Mouse (Mus musculus): Measurements from ENCODE around the gene St6gal1.

The St6gal1 gene

GRCm38 (mm10) chr16:23223871-23224469, 570 bp upstream of the St6gal1 start:
- DNase-seq (ENCODE audit: low spot score in 2 of 2), result no peak

- peak; percentile 31 to 57 for DNase-seq (ENCODE audit: low spot score in 2 of 2)
Measured at GRCm38 (mm10) chr16:23225069-23225721, 655 bp downstream of the St6gal1 start.

DNA sequence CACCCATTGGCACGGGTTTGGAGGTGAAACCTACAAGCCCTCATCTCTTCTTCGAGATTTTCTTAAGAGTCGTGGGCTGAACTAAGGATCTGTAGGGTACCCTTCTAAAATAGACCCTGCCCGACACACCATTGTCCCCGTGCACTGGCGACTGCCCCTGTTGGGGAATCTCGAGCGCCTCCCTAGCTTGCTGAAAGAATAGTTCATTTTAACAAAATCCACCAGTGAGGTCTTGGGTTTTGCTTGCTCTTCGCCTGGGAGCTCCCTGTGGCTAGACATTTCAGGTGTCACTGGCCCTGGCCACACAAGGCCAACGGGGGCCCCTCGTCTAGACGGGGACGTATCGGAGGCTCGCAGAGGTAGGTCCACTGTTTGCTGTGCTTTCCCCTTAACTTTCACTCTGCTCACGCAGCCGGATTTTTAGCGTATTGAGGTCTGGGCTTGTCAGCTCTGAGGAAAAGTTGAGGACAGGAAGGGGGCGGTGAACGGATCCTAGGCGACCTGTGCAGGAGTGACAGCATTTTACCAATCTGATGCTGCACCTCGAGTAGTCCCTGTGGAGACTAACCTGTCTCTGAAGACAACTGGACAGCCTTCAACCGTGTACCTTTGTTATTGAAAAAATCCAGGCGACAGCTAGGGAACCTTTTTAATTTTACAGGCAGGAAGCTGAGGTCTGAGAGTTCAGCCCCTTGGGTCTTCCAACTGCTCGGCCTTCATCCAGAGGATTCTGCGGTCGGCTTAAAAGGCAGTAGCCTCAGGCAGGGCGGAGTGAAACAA, 1.5 kb downstream of the St6gal1 start:
- peak; percentile 32 to 43 for DNase-seq (ENCODE audit: low spot score in 2 of 2)

- peak in 1 of 2 experiments; percentile 25 for DNase-seq (ENCODE audit: low spot score in 2 of 2)
Measured at GRCm38 (mm10) chr16:23226601-23227351, 2.2 kb downstream of the St6gal1 start.

DNA sequence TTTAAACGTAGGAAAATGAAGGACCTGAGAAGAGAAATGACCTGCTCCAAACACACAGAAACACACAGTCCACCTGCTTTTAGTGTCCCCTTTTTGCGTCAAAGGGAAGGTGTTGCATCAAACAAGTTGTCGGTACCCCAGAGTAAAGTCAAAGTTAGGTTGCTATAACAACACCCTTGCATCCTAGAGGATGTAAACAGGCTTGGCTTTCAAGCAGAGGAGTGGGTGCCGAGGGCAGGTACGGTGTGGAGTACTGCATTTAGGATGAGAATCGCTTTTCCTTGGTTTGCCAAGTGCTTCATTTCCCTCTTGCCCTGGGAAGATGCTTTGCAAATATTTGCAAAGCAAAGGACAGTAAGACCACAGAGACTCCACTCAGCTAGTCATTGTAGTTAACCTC, 3.3 kb downstream of the St6gal1 start:
- no peak for DNase-seq (ENCODE audit: low spot score in 2 of 2)

- no peak for DNase-seq (ENCODE audit: low spot score in 2 of 2)
Measured at GRCm38 (mm10) chr16:23228486-23228885, 3.9 kb downstream of the St6gal1 start.

GRCm38 (mm10) chr16:23229945-23230344, 5.4 kb downstream of the St6gal1 start:
- DNase-seq (ENCODE audit: low spot score in 2 of 2), result no peak

GRCm38 (mm10) chr16:23231168-23231567, 6.6 kb downstream of the St6gal1 start:
- no peak for DNase-seq (ENCODE audit: low spot score in 2 of 2)

- DNase-seq (ENCODE audit: low spot score in 2 of 2), result no peak
Measured at GRCm38 (mm10) chr16:23232691-23233090, 8.2 kb downstream of the St6gal1 start.

- DNase-seq (ENCODE audit: low spot score in 2 of 2), result peak in 1 of 2 experiments; percentile 47
Measured at GRCm38 (mm10) chr16:23233496-23233895, 9.0 kb downstream of the St6gal1 start.

- DNase-seq (ENCODE audit: low spot score in 2 of 2), result no peak
Measured at GRCm38 (mm10) chr16:23234557-23234956, 10.0 kb downstream of the St6gal1 start.

DNA sequence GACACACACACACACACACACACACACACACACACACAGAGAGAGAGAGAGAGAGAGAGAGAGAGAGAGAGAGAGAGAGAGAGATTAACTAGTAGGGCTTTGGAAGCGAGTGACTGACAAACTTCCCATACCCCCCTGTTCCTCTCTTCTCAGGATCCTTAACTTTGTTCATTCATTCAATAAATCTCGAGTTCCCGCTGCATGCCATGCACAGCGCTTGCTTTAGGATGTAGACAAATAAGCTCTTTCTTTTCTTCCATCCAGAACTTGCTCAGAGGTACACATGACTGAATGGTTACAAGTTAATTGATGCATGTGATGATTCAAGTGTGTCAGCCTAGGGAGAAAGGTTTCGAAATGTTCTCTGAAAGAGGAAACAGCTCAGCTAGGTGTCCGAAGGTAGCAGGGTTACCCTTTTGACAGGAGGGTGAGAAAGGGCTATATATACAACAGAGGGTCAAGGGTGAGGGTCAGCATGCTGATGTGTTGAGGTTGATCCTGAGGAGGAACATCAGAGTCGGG, 10.7 kb downstream of the St6gal1 start:
- no peak for DNase-seq (ENCODE audit: low spot score in 2 of 2)

GRCm38 (mm10) chr16:23239583-23239982, 15.0 kb downstream of the St6gal1 start:
- DNase-seq (ENCODE audit: low spot score in 2 of 2), result no peak

GRCm38 (mm10) chr16:23240049-23240949, 15.8 kb downstream of the St6gal1 start:
- DNase-seq (ENCODE audit: low spot score in 2 of 2), result peak in 1 of 2 experiments; percentile 32

DNA sequence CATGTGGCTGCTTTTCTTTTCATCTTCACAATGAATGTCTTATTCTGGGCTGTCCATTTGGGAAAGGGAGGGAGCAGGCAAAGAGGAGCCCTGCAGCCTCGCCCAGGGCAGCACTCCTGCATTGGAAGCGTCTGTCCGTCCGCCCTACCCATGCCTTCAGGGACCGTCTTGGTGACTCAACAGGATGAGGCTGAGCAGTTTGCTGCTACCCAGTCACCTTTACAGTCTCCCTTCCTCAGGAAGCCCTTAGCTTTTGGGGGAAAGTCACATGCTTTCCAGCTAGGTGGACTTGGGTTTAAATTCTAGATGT, 16.4 kb downstream of the St6gal1 start:
- DNase-seq (ENCODE audit: low spot score in 2 of 2), result no peak

DNA sequence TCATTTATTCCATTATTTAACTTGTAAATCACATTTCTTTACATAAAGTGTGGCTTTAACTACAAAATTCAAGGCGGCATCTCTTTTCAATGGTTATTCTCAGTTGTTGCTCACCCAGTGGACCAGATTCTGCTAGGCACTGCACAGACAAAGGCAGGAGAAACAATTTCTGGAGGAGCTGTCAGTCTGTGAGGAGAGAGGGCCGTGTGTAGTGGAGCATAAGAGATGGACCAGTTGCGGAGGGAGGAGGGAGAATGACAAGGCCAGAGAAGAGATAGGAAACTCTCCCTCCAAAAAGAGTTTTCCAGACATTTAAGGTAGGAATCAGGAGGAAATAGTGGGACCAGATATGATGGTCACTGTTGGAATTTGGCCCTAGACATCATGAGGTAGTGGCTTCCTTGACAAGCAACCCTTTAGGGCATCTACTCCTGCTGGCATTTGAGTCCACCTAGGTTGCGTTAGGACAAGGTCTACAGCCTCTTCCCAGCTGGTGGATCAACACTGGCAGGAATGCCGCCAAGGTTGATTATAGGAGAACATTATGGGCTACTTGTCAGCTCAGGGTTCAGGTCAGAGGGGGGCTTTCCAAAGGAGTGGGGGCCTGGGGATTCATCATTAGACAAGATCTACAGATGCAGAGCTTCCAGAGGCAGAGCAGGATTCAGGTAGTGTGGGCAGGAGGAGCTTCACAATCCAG, 19.3 kb downstream of the St6gal1 start:
- DNase-seq (ENCODE audit: low spot score in 2 of 2), result no peak

- DNase-seq (ENCODE audit: low spot score in 2 of 2), result no peak
Measured at GRCm38 (mm10) chr16:23244486-23244885, 19.9 kb downstream of the St6gal1 start.

- DNase-seq (ENCODE audit: low spot score in 2 of 2), result no peak
Measured at GRCm38 (mm10) chr16:23249285-23249684, 24.7 kb downstream of the St6gal1 start.

DNA sequence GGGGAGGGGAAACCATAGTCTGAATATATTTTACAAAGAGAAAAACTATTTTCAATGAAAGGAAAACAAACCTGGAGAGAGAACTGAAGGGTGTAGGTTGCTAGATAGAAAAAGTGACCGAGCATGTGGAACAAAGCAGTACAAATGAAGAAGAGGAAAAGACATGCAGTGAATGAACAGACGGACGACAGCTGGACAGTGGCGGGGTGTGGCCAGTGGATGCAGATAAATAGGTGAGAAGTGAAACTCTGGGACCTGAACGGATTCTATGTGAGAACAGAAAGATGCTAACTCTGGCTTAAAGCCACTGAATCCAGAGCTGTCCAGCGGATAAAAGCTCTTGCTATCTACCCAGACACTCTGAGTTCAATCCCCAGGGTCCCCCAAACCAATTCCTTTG, 25.2 kb downstream of the St6gal1 start:
- DNase-seq (ENCODE audit: low spot score in 2 of 2), result no peak
